Mouse (Mus musculus) megakaryocyte, embryonic 14.5 days (primary cell): ENCODE data around the gene Gamt. TPM values are rescaled to one million over a fixed set of nuclear protein-coding genes. Genes with fewer than 3 reads are reported as not detected.
A peak's percentile ranks its signal among the peaks of the same experiment; 100 is the strongest.
"Not testable (repeated sequence)": the region's sequence is repeated elsewhere in the genome, so short reads cannot be mapped to it uniquely, and the experiment has no call there.

ENCODE experiments used
- H3K27me3 ChIP-seq: replicated peaks from 2 replicates; pipeline ENCODE3; 2012; ENCODE audit warnings: inconsistent platforms
- H3K36me3 ChIP-seq: replicated peaks from 2 replicates; pipeline ENCODE3; 2012; ENCODE audit warnings: low read length, inconsistent platforms, mixed read lengths
- H3K4me1 ChIP-seq: 2 replicates; pipeline ENCODE4 v1.6.1; 2012; ENCODE audit warnings: inconsistent platforms
- H3K4me3 ChIP-seq: replicated peaks from 2 replicates; pipeline ENCODE3; 2012; ENCODE audit warnings: moderate library complexity, mild to moderate bottlenecking, inconsistent platforms
- H3K9me3 ChIP-seq: 2 replicates; pipeline ENCODE4 v1.6.1; 2012; ENCODE audit warnings: inconsistent platforms
- FLI1 ChIP-seq: IDR thresholded peaks from 2 replicates; pipeline ENCODE4 v1.6.1; 2012; ENCODE audit warnings: low read length, inconsistent platforms, mixed read lengths
- GATA1 ChIP-seq: IDR thresholded peaks from 3 replicates; pipeline ENCODE4 v1.6.1; 2012; ENCODE audit warnings: mixed read lengths, low read length, inconsistent platforms, borderline replicate concordance
- polyA plus RNA-seq: library from polyadenylated mRNA; stranded (reverse); fragments of >175 nt; gene quantifications from 2 replicates; pipeline ENCODE4 v1.2.3, GENCODE M21; 2012; ENCODE audit warnings: low replicate concordance; ENCODE audit not compliant: insufficient read depth

The Gamt gene
- polyA plus RNA-seq, 1 experiment = 3.2 TPM

GRCm38 (mm10) chr10:80238306-80238705 is 22.5 kb downstream of the Gamt start:
- no peaks in the 10 kb centered on the region for H3K27me3 ChIP-seq
- H3K36me3 ChIP-seq = peaks cover 97% of the 10 kb centered on the region
- no peak for TF ChIP-seq GATA1
- no peak for TF ChIP-seq FLI1
- no peak overlapping the region for H3K4me3 ChIP-seq
- H3K9me3 ChIP-seq = no peaks in the 10 kb centered on the region
- H3K4me1 ChIP-seq = peaks cover 19% of the 10 kb centered on the region; the same call in 1 of the 2 replicates

GRCm38 (mm10) chr10:80237020-80237419 is 23.8 kb downstream of the Gamt start:
- no peaks in the 10 kb centered on the region for H3K9me3 ChIP-seq
- H3K36me3 ChIP-seq = peaks cover 97% of the 10 kb centered on the region
- peaks cover 21% of the 10 kb centered on the region; the same call in 1 of the 2 replicates for H3K4me1 ChIP-seq

GRCm38 (mm10) chr10:80236145-80236825 is 24.5 kb downstream of the Gamt start:
- TF ChIP-seq FLI1 (no peak), GATA1 (no peak)
- Histone ChIP-seq H3K27me3 (no peaks in the 10 kb centered on the region), H3K9me3 (no peaks in the 10 kb centered on the region), H3K4me1 (peaks cover 26% of the 10 kb centered on the region; the same call in 1 of the 2 replicates), H3K4me3 (no peak overlapping the region), H3K36me3 (peaks cover 98% of the 10 kb centered on the region)

More at GRCm38 (mm10) chr10:80237020-80237419, 23.8 kb downstream of the Gamt start:
- no peak for TF ChIP-seq FLI1
- TF ChIP-seq GATA1 = no peak
- Histone ChIP-seq H3K27me3 (no peaks in the 10 kb centered on the region), H3K4me3 (no peak overlapping the region)

DNA sequence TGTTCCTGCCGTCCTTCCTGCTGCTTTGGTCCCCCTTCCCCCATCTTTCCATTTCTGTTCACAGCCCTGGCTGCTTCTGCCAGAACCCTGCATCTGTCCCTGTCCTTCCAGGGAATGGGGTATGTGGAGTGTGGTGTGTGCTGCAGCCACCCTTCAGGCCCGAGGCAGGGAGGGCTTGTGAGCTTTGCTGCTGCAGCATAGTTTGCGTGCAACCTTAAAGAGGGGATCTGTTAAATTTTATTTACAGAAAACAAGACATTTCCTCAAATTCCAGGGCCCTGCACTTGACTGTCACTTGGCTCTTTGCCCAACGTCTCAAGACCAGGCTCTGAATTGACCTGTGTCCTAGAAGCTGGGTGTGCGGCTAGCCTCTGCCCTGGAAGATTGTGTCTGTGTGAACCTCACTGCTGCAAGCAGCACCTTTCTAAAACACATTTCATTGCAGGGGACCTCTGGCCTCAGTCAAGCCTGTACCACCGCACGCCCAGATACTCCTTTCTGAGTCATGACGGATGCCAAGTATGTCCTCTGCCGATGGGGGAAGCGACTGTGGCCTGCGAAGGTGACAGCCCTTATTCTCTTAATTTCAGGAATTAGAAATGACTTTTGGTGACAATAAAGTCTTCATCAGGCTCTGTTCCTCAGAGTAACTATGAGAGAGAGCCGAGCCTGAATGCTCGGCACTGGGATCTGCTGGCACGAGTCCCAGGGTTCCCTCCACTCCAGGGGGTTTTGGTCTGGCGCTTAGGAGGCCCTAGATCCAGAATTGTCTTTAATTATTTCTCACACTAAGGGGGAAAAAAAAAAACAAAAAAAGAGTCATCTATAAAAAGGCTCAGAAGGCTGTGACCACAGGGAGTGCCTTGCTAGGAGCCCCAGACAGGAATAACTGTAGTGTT is 32.7 kb downstream of the Gamt start:
- H3K36me3 ChIP-seq = peaks cover 53% of the 10 kb centered on the region
- peaks cover 50% of the 10 kb centered on the region for H3K4me1 ChIP-seq
- H3K4me3 ChIP-seq = peak overlapping the region; percentile 93
- peaks cover 18% of the 10 kb centered on the region for H3K27me3 ChIP-seq
- no peak for TF ChIP-seq GATA1
- no peak for TF ChIP-seq FLI1
- no peaks in the 10 kb centered on the region for H3K9me3 ChIP-seq

- H3K36me3 ChIP-seq = peaks cover 43% of the 10 kb centered on the region
- H3K4me3 ChIP-seq = peak overlapping the region; percentile 93
- TF ChIP-seq FLI1 (no peak), GATA1 (no peak)
These were observed 33.7 kb downstream of the Gamt start for GRCm38 (mm10) chr10:80227166-80227539.

DNA sequence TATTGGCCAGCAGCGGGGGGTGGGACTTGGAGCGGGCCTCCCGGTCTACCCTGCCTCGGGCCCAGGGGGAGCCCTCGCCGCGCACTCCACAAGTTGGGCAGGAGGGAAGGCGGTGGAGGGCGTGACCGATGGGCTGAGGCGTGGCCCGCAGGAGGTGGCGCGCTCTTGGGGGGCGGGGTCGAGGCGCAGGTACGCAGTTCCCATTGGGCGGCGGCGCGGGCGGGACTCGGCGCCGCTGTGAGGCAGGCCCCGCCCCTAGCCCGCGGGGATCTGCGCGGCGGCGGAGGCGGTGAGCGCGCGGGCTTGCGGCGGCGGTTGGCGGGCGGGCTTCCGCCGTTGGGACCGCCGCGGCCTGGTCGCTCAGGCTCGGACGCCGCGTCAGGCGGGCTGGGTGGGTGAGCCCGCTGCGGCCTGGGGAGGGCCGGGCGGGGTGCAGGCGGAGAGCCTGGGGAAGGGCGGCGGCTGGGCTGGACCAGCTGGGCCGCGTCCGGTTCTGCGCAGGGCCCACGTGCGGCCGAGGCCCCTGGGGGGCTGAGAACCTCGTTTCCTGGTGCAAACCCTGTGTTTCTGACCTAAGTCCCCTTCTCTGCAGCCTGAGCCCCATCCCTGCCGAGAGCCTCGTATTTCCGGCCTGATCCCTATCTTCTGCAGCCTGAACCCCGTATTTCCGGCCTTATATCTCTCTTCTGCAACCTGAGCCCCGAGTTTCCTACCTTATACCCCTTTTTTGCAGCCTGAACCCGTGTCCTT is 34.2 kb downstream of the Gamt start, which contains the start of gene Mum1:
Gene Mum1 (plus strand): TSS at position 19 of the 750 bp plus-strand sequence.
- TF ChIP-seq GATA1 (no peak), FLI1 (no peak)
- peaks cover 37% of the 10 kb centered on the region for H3K36me3 ChIP-seq
- H3K27me3 ChIP-seq = peaks cover 28% of the 10 kb centered on the region
- no peaks in the 10 kb centered on the region for H3K9me3 ChIP-seq
- peaks cover 48% of the 10 kb centered on the region for H3K4me1 ChIP-seq
- H3K4me3 ChIP-seq = peak within 1 kb of the TSS; percentile 93

More at GRCm38 (mm10) chr10:80227166-80227539, 33.7 kb downstream of the Gamt start:
- Histone ChIP-seq H3K9me3 (no peaks in the 10 kb centered on the region), H3K4me1 (peaks cover 50% of the 10 kb centered on the region), H3K27me3 (peaks cover 22% of the 10 kb centered on the region)

DNA sequence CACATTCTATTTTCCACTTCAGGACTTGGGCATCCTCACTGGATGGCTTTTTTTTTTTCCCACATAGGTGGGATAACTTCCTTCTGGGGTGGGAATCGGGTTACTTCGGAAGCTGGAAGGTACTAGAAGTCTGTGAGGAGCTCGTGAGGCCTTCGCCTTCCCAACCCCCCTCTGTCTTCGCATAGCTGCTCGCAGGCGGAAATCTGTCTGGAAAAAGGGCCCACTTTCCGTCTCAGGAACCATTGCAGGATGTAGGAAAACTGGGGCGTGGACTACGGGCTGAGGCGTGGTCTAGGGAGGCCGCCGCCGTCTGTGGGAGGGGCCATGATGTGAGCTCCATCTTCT is 34.8 kb downstream of the Gamt start:
- TF ChIP-seq FLI1 (no peak), GATA1 (no peak)
- peaks cover 34% of the 10 kb centered on the region for H3K36me3 ChIP-seq
- H3K27me3 ChIP-seq = peaks cover 33% of the 10 kb centered on the region
- no peaks in the 10 kb centered on the region for H3K9me3 ChIP-seq
- peaks cover 46% of the 10 kb centered on the region for H3K4me1 ChIP-seq
- peak overlapping the region; percentile 93 for H3K4me3 ChIP-seq

- peaks cover 38% of the 10 kb centered on the region for H3K4me1 ChIP-seq
- not testable (repeated sequence) for H3K9me3 ChIP-seq, H3K36me3 ChIP-seq, H3K4me3 ChIP-seq
- H3K27me3 ChIP-seq = peaks cover 58% of the 10 kb centered on the region
These were observed 37.7 kb downstream of the Gamt start for GRCm38 (mm10) chr10:80223137-80223536.

- Histone ChIP-seq H3K36me3 (no peaks in the 10 kb centered on the region), H3K4me1 (peaks cover 18% of the 10 kb centered on the region), H3K4me3 (no peak overlapping the region), H3K27me3 (peaks cover 70% of the 10 kb centered on the region), H3K9me3 (no peaks in the 10 kb centered on the region)
- TF ChIP-seq FLI1 = no peak
- no peak for TF ChIP-seq GATA1
These were observed 40.1 kb downstream of the Gamt start for GRCm38 (mm10) chr10:80220676-80221075.
